Mouse (Mus musculus) liver, postnatal 0 days (tissue): Measurements from ENCODE around the gene Tmem94.

ENCODE experiments used
- CTCF ChIP-seq: sonication (generic); IDR thresholded peaks from 2 replicates; pipeline ENCODE4 v1.5.1; 2016; ENCODE audit warnings: antibody characterized with exemption, low read depth
- EP300 ChIP-seq: IDR thresholded peaks from 2 replicates; pipeline ENCODE4 v1.6.1; 2016; ENCODE audit warnings: antibody characterized with exemption, low read depth, mild to moderate bottlenecking

- TF ChIP-seq CTCF (no peak), EP300 (no peak)
Measured at GRCm38 (mm10) chr11:115837606-115838345, 72.5 kb downstream of the Tmem94 start.
